Mouse (Mus musculus) midbrain, embryonic 14.5 days (tissue): ENCODE measurements around the gene Fam83g. TPM values are rescaled to one million over a fixed set of nuclear protein-coding genes. Genes with fewer than 3 reads are reported as not detected.

Source experiments
- ATAC-seq: fragments of 200-750 bp; cut with Nextera tagmentation; 2 replicates; pipeline ENCODE4 v1.8.0; 2017; ENCODE audit warnings: moderate number of reproducible peaks, moderate library complexity; ENCODE audit not compliant: low FRiP score, low TSS enrichment
- DNase-seq: peaks from one replicate; pipeline ENCODE4 v3.0.0-alpha.2; 2015
- H3K27ac ChIP-seq: fragments of 300-500 bp; sonication (generic); replicated peaks from 2 replicates; pipeline ENCODE4 v1.5.1; 2014; ENCODE audit warnings: mild to moderate bottlenecking, low read depth, low read length, moderate library complexity
- H3K27me3 ChIP-seq: fragments of 300-500 bp; sonication (generic); 2 replicates; pipeline ENCODE4 v1.6.1; 2014; ENCODE audit warnings: low read length, control low read depth, mixed read lengths; ENCODE audit not compliant: control insufficient read depth, insufficient read depth
- H3K36me3 ChIP-seq: fragments of 300-500 bp; sonication (generic); 2 replicates; pipeline ENCODE4 v1.6.1; 2014; ENCODE audit warnings: low read length, control low read depth; ENCODE audit not compliant: control insufficient read depth, insufficient read depth
- H3K4me1 ChIP-seq: fragments of 300-500 bp; sonication (generic); 2 replicates; pipeline ENCODE4 v1.6.1; 2014; ENCODE audit warnings: mild to moderate bottlenecking, antibody characterized with exemption, low read length, control low read depth; ENCODE audit not compliant: control insufficient read depth, insufficient read depth
- H3K4me2 ChIP-seq: fragments of 300-500 bp; sonication (generic); 2 replicates; pipeline ENCODE4 v1.6.1; 2014; ENCODE audit warnings: mild to moderate bottlenecking, low read length, moderate library complexity
- H3K4me3 ChIP-seq: fragments of 300-500 bp; sonication (generic); replicated peaks from 2 replicates; pipeline ENCODE4 v1.5.1; 2014; ENCODE audit warnings: low read depth, low read length
- H3K9ac ChIP-seq: fragments of 300-500 bp; sonication (generic); replicated peaks from 2 replicates; pipeline ENCODE4 v1.6.1; 2014; ENCODE audit warnings: mild to moderate bottlenecking, low read length, moderate library complexity
- H3K9me3 ChIP-seq: fragments of 300-500 bp; sonication (generic); 2 replicates; pipeline ENCODE4 v1.6.1; 2016; ENCODE audit warnings: low read length, control low read depth, mixed read lengths; ENCODE audit not compliant: control insufficient read depth
- WGBS: fragments of 180-500 bp; shearing (Covaris S2); extraction: QIAGEN DNeasy Blood & Tissue Kit; methylation state at CpG from one replicate; pipeline ENCODE4 v1.1.7; 2014; 5-methylcytosine and 5-hydroxymethylcytosine counted together
- polyA plus RNA-seq: library from polyadenylated mRNA; unstranded; fragments of >200 nt; fragmentation: Nextera tagmentation; extraction: Ambion mirVana; gene quantifications from 2 replicates; pipeline ENCODE4 v1.2.1, GENCODE M21; 2014

Gene Fam83g
- polyA plus RNA-seq, 1 experiment from 2014 or later: 0.11 TPM

DNA sequence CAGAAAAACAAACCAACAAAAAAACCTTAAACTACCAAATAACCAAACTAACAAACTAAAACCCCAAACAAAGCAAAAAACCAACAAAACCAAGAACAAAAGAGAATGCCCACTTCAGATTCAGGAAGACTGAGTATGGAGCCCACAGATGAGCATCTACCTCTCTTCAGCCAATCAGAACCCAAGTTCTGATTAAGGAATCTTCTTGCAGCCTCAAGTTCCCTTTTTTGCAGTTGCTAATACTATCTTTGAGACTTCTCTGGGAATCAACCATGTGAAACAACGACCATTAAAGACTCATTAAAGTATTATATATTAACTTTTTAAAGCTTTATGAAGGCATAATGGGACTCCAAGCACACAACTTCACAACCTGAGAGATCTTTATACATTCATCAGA is 53.4 kb downstream of the Fam83g start:
- no peak for ATAC-seq
- 94% methylated on average over 1 of the region's 1 CpGs for WGBS
- H3K27ac ChIP-seq: no peak overlapping the region
- H3K4me2 ChIP-seq: no peak overlapping the region
- H3K9me3 ChIP-seq: no peaks in the 10 kb centered on the region
- H3K27me3 ChIP-seq: no peaks in the 10 kb centered on the region
- H3K4me1 ChIP-seq: no peaks in the 10 kb centered on the region
- DNase-seq: no peak
- peaks cover 92% of the 10 kb centered on the region for H3K36me3 ChIP-seq
- no peak overlapping the region for H3K9ac ChIP-seq
- no peak overlapping the region for H3K4me3 ChIP-seq

DNA sequence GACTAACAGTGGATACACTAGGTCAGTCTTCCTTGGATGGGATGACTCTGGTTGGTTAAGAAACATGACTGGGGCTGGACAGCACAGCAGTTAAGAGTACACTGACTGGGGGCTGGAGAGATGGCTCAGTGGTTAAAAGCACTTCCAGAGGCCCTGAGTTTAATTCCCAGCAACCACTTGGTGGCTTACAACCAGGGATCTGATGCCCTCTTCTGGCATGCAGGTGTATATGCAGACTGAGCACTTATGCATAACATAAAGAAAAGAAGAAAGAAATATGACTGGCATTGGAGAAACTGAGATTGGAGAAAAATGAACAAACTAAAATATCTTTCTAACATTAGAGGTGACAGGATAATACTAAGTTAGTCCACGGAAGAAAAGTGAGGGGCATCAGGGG is 56.6 kb downstream of the Fam83g start:
- H3K9me3 ChIP-seq: no peaks in the 10 kb centered on the region
- H3K27ac ChIP-seq: no peak overlapping the region
- H3K4me3 ChIP-seq: no peak overlapping the region
- H3K9ac ChIP-seq: no peak overlapping the region
- no peak for ATAC-seq
- no peak for DNase-seq
- H3K27me3 ChIP-seq: no peaks in the 10 kb centered on the region
- H3K4me1 ChIP-seq: no peaks in the 10 kb centered on the region
- peaks cover 83% of the 10 kb centered on the region for H3K36me3 ChIP-seq
- 94% methylated on average over 1 of the region's 1 CpGs for WGBS
- no peak overlapping the region for H3K4me2 ChIP-seq

DNA sequence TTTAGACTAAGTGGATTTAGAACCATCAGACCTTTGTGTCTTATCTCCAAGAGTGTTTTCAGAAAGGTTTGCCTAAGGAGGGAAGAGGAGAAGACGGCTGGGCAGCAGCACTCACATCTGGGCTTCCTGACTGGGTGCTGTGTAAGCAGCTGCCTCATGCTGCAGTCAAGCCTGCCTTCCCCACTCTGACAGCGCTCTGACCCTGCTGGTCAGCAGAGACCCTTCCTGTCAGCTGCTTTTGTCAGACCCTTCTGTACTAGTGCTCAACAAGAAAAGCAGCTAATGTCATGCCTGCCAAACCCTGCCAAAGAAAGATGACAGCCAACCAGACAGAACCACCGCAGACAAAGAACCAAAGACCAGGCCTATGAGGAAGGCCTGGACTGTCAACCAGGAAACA is 59.9 kb downstream of the Fam83g start:
- H3K4me2 ChIP-seq: no peak overlapping the region
- no peak for ATAC-seq
- H3K9me3 ChIP-seq: no peaks in the 10 kb centered on the region
- peaks cover 78% of the 10 kb centered on the region for H3K36me3 ChIP-seq
- H3K4me1 ChIP-seq: no peaks in the 10 kb centered on the region
- no peaks in the 10 kb centered on the region for H3K27me3 ChIP-seq
- no peak overlapping the region for H3K27ac ChIP-seq
- H3K4me3 ChIP-seq: no peak overlapping the region
- no peak for DNase-seq
- no peak overlapping the region for H3K9ac ChIP-seq
- 55% methylated on average over 3 of the region's 3 CpGs for WGBS

DNA sequence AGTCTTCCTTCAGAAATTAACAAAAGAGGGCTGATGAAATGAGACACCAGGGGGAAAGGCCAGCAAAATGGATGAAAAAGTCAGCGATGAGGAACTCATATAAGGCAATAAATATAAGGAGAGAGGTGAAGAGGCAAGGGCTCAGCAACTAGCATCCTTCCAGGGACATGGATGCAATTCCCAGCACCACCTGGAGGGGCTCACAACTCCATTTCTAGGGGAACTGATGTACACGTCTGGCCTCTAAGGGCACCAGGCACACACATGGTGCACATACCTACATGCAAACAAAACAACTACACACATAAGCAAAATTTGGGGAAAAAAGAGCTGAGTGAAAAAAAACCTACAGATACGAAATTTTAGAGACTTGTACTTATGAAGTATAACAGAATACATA is 60.6 kb downstream of the Fam83g start:
- peaks cover 76% of the 10 kb centered on the region for H3K36me3 ChIP-seq
- ATAC-seq (no peak), DNase-seq (peak; percentile 10)
- no peak overlapping the region for H3K4me3 ChIP-seq
- H3K27me3 ChIP-seq: no peaks in the 10 kb centered on the region
- no peaks in the 10 kb centered on the region for H3K4me1 ChIP-seq
- H3K9ac ChIP-seq: no peak overlapping the region
- H3K9me3 ChIP-seq: no peaks in the 10 kb centered on the region
- no peak overlapping the region for H3K27ac ChIP-seq
- WGBS: 60% methylated on average over 3 of the region's 3 CpGs
- no peak overlapping the region for H3K4me2 ChIP-seq

DNA sequence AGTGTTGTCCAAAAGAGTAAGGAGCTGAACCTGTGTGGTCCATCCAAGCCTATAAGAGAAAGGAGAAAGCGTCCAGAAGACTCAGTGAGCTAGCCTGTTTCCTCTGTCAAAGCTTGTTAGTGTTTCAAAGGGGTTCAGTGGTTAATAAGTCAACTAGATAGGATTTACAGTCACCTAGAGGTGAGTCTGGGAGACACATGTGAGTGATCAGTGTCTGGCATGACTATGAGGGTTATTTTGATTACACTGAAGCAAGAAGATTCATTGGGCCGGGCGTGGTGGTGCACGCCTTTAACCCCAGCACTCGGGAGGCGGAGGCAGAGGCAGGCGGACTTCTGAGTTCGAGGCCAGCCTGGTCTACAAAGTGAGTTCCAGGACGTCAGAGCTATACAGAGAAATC is 61.9 kb downstream of the Fam83g start:
- no peak overlapping the region for H3K4me3 ChIP-seq
- no peak overlapping the region for H3K27ac ChIP-seq
- ATAC-seq (no peak), DNase-seq (no peak)
- no peak overlapping the region for H3K4me2 ChIP-seq
- no peak overlapping the region for H3K9ac ChIP-seq
- no peaks in the 10 kb centered on the region for H3K9me3 ChIP-seq
- H3K27me3 ChIP-seq: no peaks in the 10 kb centered on the region
- 96% methylated on average over 9 of the region's 9 CpGs for WGBS
- peaks cover 73% of the 10 kb centered on the region for H3K36me3 ChIP-seq
- no peaks in the 10 kb centered on the region for H3K4me1 ChIP-seq

DNA sequence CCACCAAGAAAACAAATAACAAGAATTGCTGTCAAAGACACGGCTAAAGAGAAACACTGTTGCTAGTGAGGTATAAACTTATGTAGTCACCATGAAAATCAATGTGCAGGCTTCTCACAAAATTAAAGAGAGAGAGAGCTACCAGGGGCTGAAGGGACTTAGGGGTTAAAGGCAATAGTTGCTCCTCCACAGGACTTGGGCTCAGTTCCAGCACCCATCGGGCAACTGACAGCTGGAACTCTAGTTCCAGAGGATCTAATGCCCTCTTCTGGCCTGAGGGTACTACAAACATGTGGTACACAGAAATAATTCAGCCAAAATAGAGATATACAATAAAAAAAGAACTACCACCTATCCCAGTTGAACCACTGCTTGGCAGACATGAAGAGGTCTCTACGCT is 63.3 kb downstream of the Fam83g start:
- Histone ChIP-seq H3K4me2 (no peak overlapping the region), H3K9ac (no peak overlapping the region), H3K27ac (no peak overlapping the region), H3K4me3 (no peak overlapping the region), H3K9me3 (no peaks in the 10 kb centered on the region), H3K4me1 (no peaks in the 10 kb centered on the region), H3K36me3 (peaks cover 76% of the 10 kb centered on the region), H3K27me3 (no peaks in the 10 kb centered on the region)
- ATAC-seq: no peak
- no peak for DNase-seq
- WGBS: 87% methylated on average over 3 of the region's 3 CpGs

DNA sequence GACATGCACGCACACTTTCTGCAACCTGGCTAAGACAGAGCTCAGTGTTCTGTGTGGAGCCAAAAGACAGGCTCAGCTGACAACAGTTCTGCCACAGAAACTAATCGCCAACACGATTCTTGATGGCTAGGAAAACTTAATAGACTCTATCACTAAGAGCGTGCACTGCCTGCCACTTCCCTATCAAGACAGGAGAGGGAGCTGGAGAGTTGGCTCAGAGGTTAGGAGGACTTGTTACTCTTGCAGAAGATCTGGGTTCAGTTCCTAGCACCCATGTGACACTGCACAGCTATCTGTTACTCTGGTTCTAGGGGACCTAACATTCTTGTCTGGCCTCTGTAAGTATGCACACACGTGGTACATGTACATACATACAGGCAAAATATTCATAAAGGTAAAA is 67.7 kb downstream of the Fam83g start:
- ATAC-seq: no peak

DNA sequence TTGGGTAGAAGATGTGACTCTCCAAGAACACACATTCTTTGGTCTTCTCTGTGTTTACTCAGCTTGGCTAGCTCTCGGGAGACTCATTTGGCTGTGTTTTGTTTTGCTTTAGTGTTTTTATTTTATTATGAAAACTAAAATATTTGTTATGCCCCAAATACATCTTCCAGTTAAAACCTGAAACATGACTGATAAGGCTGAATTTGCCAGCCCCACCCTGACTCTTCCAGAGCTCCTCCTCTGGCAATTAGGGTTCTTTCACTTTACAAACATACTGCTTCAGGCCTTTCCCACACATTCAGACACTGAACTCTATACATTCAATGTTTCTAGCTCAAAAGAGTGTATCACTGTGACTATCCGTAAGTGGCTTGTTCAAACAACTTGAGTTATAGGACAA is 73.3 kb downstream of the Fam83g start:
- 96% methylated on average over 2 of the region's 2 CpGs for WGBS
- DNase-seq (no peak), ATAC-seq (no peak)
- peaks cover 33% of the 10 kb centered on the region for H3K36me3 ChIP-seq
- H3K9ac ChIP-seq: no peak overlapping the region
- H3K9me3 ChIP-seq: no peaks in the 10 kb centered on the region
- no peaks in the 10 kb centered on the region for H3K27me3 ChIP-seq
- H3K4me1 ChIP-seq: peaks cover 8% of the 10 kb centered on the region
- H3K4me2 ChIP-seq: no peak overlapping the region
- no peak overlapping the region for H3K4me3 ChIP-seq
- no peak overlapping the region for H3K27ac ChIP-seq

More for the DNA sequence above, 67.7 kb downstream of the Fam83g start:
- peak; percentile 17 for DNase-seq
- Histone ChIP-seq H3K9me3 (no peaks in the 10 kb centered on the region), H3K9ac (no peak overlapping the region), H3K4me1 (no peaks in the 10 kb centered on the region), H3K4me3 (no peak overlapping the region), H3K27ac (no peak overlapping the region), H3K36me3 (peaks cover 78% of the 10 kb centered on the region), H3K27me3 (no peaks in the 10 kb centered on the region), H3K4me2 (no peak overlapping the region)
- WGBS: 88% methylated on average over 5 of the region's 5 CpGs
